Mouse (Mus musculus) CH12.LX (cell line): ENCODE measurements around the gene Cenpb.

Source experiments
- CTCF ChIP-seq, 2 experiments: IDR thresholded peaks in 1 of 2; conservative IDR thresholded peaks in 1 of 2; 2 replicates each; pipeline ENCODE4 v1.5.1; 2011 to 2012; ENCODE audit warnings: low read depth in 2 of 2, low read length in 2 of 2, improper control_type of control experiment in 1 of 2, inconsistent platforms in 1 of 2, mild to moderate bottlenecking in 1 of 2, moderate library complexity in 1 of 2
- GABPA ChIP-seq: IDR thresholded peaks from 2 replicates; pipeline ENCODE4 v1.6.1; 2012; ENCODE audit warnings: low read depth, low read length, improper control_type of control experiment, inconsistent platforms; ENCODE audit not compliant: insufficient replicate concordance
- JUN ChIP-seq: IDR thresholded peaks from 2 replicates; pipeline ENCODE4 v1.6.1; 2011; ENCODE audit warnings: low read depth, mild to moderate bottlenecking, low read length, improper control_type of control experiment, moderate library complexity; ENCODE audit not compliant: insufficient read depth
- MAFK ChIP-seq: IDR thresholded peaks from 2 replicates; pipeline ENCODE4 v1.6.1; 2011; ENCODE audit warnings: low read length, improper control_type of control experiment; ENCODE audit not compliant: insufficient replicate concordance
- POLR2AphosphoS2 ChIP-seq: IDR thresholded peaks from 2 replicates; pipeline ENCODE4 v1.6.1; 2011; ENCODE audit warnings: low read depth, low read length, improper control_type of control experiment
- USF1 ChIP-seq: IDR thresholded peaks from 2 replicates; pipeline ENCODE4 v1.6.1; 2014; ENCODE audit warnings: low read depth, mild to moderate bottlenecking, inconsistent platforms, low read length, improper control_type of control experiment

- TF ChIP-seq CTCF (conservative IDR thresholded peaks at IDR 0.05 in 1 of 2, IDR thresholded peaks at IDR 0.05 in 1 of 2; ENCODE audit: low read depth in 2 of 2, low read length in 2 of 2) (no peak), USF1 (no peak), MAFK (no peak), GABPA (no peak), JUN (no peak), POLR2AphosphoS2 (no peak)
These were observed 51.7 kb downstream of the Cenpb start for GRCm38 (mm10) chr2:131128211-131128610.
